Mouse (Mus musculus) gastrocnemius, adult 8-10 months (tissue): ENCODE results near the gene Mc3r. TPM values are rescaled to one million over a fixed set of nuclear protein-coding genes. Genes with fewer than 3 reads are reported as not detected.

Experiments
- DNase-seq, 2 experiments: peaks; one replicate each; pipeline ENCODE4 v3.0.0; 2022; ENCODE audit warnings: low spot score in 2 of 2
- total RNA-seq, 4 experiments: library from RNA; stranded (reverse); gene quantifications; 2 replicates each; pipeline ENCODE4 v1.2.4; 2022

Mc3r gene
- total RNA-seq, 4 experiments from 2014 or later = not detected

DNA sequence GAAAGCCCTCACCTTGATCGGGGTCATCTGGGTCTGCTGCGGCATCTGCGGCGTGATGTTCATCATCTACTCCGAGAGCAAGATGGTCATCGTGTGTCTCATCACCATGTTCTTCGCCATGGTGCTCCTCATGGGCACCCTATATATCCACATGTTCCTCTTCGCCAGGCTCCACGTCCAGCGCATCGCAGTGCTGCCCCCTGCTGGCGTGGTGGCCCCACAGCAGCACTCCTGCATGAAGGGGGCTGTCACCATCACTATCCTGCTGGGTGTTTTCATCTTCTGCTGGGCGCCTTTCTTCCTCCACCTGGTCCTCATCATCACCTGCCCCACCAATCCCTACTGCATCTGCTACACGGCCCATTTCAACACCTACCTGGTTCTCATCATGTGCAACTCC lies 1.0 kb downstream of the Mc3r start:
- no peak for DNase-seq

DNA sequence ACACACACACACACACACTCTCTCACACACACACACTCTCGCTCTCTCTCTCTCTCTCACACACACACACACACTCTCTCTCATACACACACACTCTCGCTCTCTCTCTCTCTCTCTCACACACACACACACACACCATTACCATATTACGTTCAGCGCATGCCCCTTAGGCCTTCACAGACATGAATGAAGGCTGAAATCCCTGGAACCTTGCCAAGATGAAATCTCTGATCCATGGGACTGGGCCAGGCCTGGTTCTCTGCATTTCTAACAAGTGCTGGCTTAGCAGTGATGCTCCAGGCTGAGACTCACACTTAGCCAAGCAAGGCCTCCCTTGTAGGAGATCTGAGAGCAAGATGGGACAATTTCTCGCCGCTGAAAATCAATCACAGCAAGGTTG lies 8.1 kb downstream of the Mc3r start:
- no peak for DNase-seq

DNA sequence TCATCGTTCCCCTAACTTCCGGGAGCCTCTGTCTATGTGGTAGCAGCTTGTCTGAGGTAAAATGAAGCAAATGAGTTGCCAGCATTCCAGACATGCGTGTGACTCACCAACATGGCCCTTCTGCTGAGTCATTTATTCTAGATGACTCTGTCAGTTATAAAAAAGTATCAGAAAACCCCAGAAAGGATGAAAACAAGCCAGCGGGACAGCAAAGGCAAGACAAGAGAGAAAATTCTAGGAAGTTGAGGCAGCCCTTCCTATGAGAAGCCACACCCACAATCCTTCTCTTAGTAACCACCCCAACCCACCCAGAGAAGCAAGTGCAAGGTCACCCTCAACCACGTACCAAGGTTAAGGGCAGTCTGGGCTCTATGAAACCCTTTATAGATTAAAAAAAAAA lies 8.7 kb downstream of the Mc3r start:
- no peak for DNase-seq

DNA sequence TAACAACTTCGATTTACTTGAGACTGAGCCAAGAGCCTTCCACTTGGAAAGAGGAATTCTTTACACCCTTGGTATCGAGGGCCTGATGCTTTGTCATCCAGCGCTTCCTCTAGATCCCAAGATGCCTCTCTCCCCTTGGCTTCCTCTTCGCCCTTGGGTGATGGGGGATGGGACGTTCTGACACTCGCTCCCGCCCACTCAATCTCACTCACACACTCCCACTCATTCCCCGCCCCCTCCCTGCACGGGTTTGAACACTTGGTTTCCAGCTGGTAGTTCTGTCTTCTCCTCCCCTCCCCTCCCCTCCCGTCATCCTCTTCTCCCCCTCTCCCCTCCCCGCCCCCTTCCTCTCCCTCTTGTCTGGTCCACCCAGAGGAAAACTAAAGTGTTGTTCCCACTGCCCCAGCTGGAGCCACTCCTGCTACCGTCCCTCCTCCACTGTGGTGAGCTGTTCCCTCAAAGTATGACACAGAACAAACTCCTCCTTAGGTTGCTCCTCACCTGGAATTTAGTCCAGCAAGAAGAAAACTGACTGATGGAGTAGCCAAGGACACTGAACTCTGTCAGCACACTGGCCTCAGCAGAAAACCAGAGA lies 9.3 kb downstream of the Mc3r start:
- no peak for DNase-seq

DNA sequence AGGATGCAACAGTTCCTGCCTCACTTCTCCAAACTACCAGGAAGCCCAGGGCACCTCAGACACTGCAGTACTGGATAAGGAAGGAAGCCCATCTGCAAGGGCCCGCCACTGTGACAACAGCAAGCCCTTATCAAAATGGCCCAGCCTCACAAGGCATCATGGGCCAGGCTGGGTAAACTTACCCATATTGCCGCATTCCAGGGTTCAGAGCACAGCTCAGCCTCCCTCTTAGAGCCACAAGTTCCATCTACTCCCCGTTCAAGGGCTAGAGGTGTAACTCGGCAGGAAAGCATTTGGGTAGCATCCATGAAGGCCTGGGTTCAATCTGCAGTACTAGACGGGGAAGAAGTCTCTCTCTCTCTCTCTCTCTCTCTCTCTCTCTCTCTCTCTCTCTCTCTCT lies 11.8 kb downstream of the Mc3r start:
- DNase-seq = no peak

- DNase-seq = no peak
These were observed 13.1 kb downstream of the Mc3r start for GRCm38 (mm10) chr2:172261441-172261840.

DNA sequence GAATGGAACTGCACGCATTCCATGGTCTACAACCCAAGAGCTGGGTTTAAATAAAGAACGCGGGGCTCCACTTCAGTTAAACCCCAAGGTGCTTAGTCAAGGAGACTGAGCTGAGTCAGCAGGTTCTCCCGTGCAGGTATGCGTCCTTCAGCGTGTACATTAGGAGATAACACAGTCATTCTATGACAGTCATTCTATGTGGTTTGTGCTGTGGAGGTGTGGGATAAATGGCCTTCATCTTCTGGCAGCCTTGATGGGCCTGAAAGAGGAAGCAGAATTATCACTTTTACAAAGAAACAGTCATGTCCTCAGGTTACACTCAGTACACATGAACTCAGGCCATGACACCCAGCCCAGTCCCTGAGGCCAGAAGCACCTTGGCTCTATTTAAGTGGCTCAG lies 14.9 kb downstream of the Mc3r start:
- DNase-seq = no peak

DNA sequence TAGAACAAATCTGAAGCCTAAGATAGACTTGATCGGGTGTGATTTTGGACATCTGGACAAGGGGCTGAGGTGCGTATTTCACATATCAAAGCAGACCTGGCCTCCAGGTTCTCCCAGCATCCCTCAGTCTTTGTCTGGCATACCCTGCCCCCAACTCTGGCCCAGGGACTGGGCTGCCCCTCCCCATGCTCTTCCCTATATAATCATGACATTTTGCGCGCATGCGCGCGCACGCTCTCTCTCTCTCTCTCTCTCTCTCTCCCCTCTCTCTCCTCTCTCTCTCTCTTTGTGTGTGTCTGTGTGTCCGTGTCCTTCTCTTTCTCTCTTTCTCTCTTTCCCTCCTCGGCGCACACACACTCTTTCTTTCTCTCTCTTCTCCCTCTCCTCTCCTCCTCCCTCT lies 21.6 kb downstream of the Mc3r start:
- DNase-seq = no peak

DNA sequence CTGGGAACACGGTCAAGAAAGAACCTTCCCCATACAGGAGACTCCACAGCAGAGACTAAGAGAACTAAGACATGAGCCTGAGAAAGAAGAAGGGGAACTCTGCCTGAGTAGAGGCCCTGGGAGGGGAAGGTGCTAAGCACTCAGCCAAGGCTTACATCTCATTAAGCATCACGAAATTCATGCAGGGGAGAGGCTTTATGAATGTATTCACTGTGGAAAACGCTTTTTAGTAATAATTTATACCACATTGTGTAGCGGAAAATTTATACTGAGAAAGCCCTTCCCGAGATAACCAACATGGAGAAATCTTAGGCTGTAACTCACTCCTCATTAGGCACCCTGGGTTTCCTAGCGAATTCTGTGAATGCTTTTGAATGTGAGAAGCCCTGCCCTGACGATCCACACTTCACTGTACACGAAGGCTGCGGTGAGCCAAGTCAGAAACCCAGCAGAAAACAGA lies 22.2 kb downstream of the Mc3r start:
- no peak for DNase-seq

DNA sequence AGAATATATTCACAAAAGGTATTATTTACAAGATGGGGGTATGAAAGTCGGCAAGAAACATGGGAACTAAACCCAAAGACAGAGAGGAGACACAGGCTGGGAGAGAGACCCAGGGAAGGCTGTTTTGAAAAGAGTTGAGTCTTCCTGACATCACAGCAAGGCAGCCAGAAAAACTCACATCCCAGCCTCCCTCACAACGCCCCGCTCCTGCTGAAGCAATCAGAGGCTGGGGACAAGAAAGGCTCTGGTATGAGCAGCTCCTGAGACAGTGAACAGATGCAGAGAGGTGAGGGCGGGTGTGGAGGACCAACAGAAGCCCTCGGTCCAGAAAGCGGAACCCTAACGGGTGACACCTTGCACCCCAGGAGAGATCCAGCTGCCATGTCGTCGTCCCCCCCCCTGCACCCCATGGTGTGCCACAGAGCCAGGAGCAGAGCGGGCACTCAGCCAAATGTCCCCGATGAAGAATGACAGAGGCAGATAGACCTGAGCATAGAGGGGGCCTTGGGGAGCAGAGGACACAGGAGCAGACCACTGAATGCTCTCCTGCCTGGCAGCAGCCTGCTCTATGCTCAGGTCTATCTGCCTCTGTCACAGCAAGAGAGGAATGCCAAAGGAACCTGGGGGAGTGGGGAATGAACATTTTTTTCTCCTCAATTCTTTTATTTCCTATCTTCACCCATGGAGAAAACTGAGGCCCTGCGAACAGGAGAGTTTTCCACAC lies 22.8 kb downstream of the Mc3r start:
- DNase-seq = no peak

DNA sequence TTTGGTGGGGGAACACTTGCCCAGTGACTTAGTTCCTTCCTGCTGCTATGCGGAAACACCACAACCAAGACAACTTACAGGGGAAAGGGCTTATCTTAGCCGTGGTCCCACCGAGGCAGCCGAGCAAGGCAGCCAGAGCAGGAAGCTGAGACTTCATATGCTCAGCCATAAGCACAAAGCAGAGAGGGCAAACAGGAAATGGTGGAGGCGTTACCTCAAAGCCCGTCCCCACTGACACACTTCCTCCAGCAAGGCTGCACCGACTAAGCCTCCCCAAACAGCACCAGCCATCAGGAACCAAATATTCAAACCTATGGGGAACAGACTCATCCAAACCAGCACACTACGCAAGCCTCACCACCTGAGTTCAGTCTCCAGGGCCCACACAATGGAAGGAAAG lies 26.4 kb downstream of the Mc3r start:
- no peak for DNase-seq

GRCm38 (mm10) chr2:172276155-172276554 lies 27.9 kb downstream of the Mc3r start:
- DNase-seq = no peak

DNA sequence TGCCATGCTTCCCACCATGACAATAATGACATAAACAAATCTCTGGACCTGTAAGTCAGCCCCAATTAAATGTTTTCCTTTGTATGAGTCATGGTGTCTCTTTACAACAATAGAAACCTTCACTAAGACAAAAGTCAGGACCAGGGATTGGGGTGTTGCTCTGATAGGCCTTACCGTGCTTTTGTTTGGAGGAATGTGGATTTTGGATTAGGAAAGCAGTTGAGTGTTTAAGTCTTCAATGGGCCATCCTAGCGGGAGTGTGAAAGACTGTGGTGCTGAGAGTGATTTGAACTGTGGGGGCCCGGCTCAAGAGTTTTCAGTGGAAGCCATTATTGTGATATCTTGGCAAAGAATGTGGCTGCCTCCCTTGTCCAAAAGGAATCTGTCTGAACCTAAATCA lies 30.7 kb downstream of the Mc3r start:
- no peak for DNase-seq

GRCm38 (mm10) chr2:172282071-172282710 lies 33.9 kb downstream of the Mc3r start:
- DNase-seq = peak in 1 of 2 experiments; percentile 5

DNA sequence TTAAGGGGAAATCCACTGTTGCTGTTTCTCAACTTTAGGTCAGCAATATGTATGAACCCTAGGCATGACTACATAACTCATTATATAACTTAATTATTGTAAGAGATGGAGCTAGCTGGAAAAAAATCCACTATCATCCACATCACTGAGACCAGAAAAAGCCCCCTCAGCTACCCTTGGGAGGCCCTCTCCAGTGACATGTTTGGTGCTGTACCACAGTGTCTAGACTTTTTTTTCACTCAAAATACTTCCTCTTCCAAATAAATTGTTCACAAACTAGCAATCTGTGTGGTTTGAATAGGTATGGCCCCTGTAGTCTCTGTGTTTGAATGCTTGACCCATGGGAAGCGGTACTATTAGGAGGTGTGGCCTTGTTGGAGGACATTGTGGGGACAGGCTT lies 39.4 kb downstream of the Mc3r start:
- no peak for DNase-seq

- DNase-seq = no peak
These were observed 40.7 kb downstream of the Mc3r start for GRCm38 (mm10) chr2:172288965-172289364.

DNA sequence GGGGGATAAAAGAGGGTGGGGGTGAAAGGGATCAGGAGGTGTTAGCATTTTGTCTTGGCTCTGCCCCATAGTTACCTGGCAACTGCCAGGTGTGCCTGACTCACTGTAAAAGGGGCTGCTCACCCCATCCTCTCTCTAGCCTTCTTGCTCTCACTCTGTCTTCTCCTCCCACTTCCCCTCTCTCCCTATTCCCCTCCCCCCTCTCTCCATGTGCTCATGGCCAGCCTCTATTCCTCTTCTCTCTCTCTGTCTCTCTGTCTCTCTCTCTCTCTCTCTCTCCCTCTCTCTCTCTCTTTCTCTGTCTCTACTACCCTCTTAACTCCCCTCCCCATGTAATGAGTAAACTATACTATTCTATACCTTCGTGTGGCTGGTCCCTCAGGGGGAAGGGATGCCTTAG lies 41.3 kb downstream of the Mc3r start:
- DNase-seq = no peak

GRCm38 (mm10) chr2:172290474-172290873 lies 42.2 kb downstream of the Mc3r start:
- DNase-seq = no peak

DNA sequence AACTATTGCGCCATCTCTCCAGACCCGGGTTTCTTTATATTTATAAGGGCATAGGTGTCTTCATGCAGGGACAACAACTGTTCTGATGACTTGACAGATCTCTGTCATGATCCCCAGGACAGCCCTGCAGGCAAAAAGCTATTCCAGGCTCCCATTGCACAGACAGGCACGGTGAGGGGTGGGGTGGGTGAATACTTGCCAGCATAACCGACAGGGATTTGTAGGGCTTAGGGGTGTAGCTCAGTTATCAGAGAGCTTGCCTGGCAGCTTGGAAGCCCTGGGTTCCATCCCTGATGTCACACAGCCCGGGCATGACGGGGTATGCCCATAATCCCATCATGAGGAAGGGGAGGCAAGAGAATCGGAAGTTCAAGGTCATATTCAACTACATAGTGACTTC lies 42.7 kb downstream of the Mc3r start:
- DNase-seq = no peak

- no peak for DNase-seq
These were observed 43.6 kb downstream of the Mc3r start for GRCm38 (mm10) chr2:172291755-172292524.

DNA sequence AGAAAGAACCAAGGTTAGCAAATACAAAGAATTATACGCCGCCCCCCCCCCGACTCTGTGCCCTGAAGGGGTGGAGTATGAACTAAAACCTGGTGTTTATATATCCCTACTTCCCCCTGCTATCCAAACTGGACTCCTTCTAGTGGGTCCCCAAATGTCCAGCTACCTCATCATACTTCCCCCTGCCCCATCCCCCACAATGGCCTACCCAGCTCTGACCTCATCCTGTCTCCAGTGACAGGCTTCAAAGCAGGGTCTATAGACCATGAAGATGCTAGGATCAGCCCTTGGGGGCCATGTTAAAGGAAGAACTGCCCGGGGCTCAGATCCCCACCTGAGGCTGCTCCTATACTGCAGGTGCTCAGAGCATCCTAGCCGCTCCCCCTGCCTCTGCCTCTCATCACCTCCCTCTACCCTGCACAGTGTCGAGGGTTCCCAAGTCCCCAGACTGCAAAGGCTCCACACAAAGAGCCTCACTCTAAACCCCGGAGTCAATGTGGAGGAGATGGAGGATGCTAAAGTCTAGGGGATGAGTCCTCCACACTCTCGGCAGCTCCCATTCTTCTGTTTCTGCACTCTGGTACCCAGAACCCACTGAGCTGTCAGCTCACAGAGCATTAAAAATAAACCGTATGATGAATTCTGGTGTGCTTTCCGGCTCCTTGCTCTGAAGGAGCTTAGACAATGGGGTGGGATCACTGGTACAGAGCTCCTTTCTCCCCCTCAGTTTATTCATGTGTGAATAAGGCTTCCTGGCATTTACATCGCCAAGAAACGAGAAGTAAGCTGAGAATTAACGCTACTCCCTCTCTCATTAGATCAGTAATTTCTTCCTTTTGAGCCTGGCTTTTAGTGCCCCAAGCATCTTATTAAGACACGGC lies 44.5 kb downstream of the Mc3r start:
- DNase-seq = no peak
